Mouse (Mus musculus): ENCODE data around the gene Mfsd2b. TPM values are rescaled to one million over a fixed set of nuclear protein-coding genes. Genes with fewer than 3 reads are reported as not detected.
"Not testable (repeated sequence)": the region's sequence is repeated elsewhere in the genome, so short reads cannot be mapped to it uniquely, and the experiment has no call there.

The Mfsd2b gene
- 3.5 and 4.5 TPM in 2 replicates for polyA plus RNA-seq (2016; fragmentation: Nextera tagmentation; extraction: Ambion mirVana)

GRCm38 (mm10) chr12:4874161-4874927 lies at the start of gene Mfsd2b:
Mfsd2b (minus strand) TSS chr12:4874359.
- 8% methylated on average over 24 of the region's 24 CpGs for WGBS

GRCm38 (mm10) chr12:4917805-4918591 lies 43.8 kb upstream of the Mfsd2b start:
- Histone ChIP-seq H3K36me3 (no peaks in the 10 kb centered on the region), H3K4me2 (replicated peaks) (peak overlapping the region; percentile 70), H3K4me1 (peaks cover 7% of the 10 kb centered on the region), H3K4me3 (peak overlapping the region; percentile 93), H3K27ac (peak overlapping the region; percentile 97), H3K9me3 (no peaks in the 10 kb centered on the region), H3K27me3 (replicated peaks) (no peaks in the 10 kb centered on the region), H3K9ac (peak overlapping the region; percentile 99)
- no peak; the same call in 1 of the 2 replicates for ATAC-seq (ENCODE audit: low FRiP score, low read depth)
- WGBS: under 1% methylated on average over 48 of the region's 48 CpGs

More at GRCm38 (mm10) chr12:4874161-4874927, at the start of gene Mfsd2b:
- Histone ChIP-seq H3K27ac (no peak within 1 kb of the TSS), H3K9me3 (no peaks in the 10 kb centered on the region), H3K9ac (peak within 1 kb of the TSS; percentile 51; the same call in 1 of the 2 replicates), H3K27me3 (replicated peaks) (peaks cover 10% of the 10 kb centered on the region), H3K4me2 (replicated peaks) (peak within 1 kb of the TSS; percentile 78), H3K4me1 (peaks cover 7% of the 10 kb centered on the region), H3K36me3 (peaks cover 8% of the 10 kb centered on the region), H3K4me3 (peak within 1 kb of the TSS; percentile 35)
- ATAC-seq (ENCODE audit: low FRiP score, low read depth): peak; percentile 78

- Histone ChIP-seq H3K4me1 (peaks cover 7% of the 10 kb centered on the region), H3K9me3 (no peaks in the 10 kb centered on the region), H3K9ac (peak within 1 kb of the TSS; percentile 99), H3K4me3 (peak within 1 kb of the TSS; percentile 93), H3K4me2 (replicated peaks) (peak within 1 kb of the TSS; percentile 70), H3K36me3 (no peaks in the 10 kb centered on the region), H3K27me3 (replicated peaks) (no peaks in the 10 kb centered on the region), H3K27ac (peak within 1 kb of the TSS; percentile 97)
- peak; percentile 99 for ATAC-seq (ENCODE audit: low FRiP score, low read depth)
- WGBS: under 1% methylated on average over 75 of the region's 89 CpGs
Observed at GRCm38 (mm10) chr12:4916994-4917804, 43.0 kb upstream of the Mfsd2b start, which contains the start of gene Atad2b. Atad2b (plus strand) TSS chr12:4917353.

- no peak for ATAC-seq (ENCODE audit: low FRiP score, low read depth)
- Histone ChIP-seq H3K27me3 (replicated peaks) (no peaks in the 10 kb centered on the region), H3K36me3 (no peaks in the 10 kb centered on the region), H3K9ac (no peak overlapping the region), H3K4me3 (no peak overlapping the region), H3K4me2 (replicated peaks) (no peak overlapping the region), H3K9me3 (no peaks in the 10 kb centered on the region), H3K27ac (no peak overlapping the region), H3K4me1 (peaks cover 4% of the 10 kb centered on the region)
- 82% methylated on average over 3 of the region's 3 CpGs for WGBS
Observed at GRCm38 (mm10) chr12:4914944-4915343, 40.8 kb upstream of the Mfsd2b start.

- Histone ChIP-seq H3K4me1 (peaks cover 4% of the 10 kb centered on the region), H3K27me3 (replicated peaks) (no peaks in the 10 kb centered on the region), H3K9me3 (no peaks in the 10 kb centered on the region), H3K27ac (no peak overlapping the region), H3K9ac (no peak overlapping the region), H3K4me3 (no peak overlapping the region), H3K36me3 (no peaks in the 10 kb centered on the region), H3K4me2 (replicated peaks) (no peak overlapping the region)
- ATAC-seq (ENCODE audit: low FRiP score, low read depth): no peak
- 57% methylated on average over 3 of the region's 3 CpGs for WGBS
Observed at GRCm38 (mm10) chr12:4914441-4914840, 40.3 kb upstream of the Mfsd2b start.

GRCm38 (mm10) chr12:4911716-4912115 lies 37.6 kb upstream of the Mfsd2b start:
- H3K36me3 ChIP-seq: no peaks in the 10 kb centered on the region
- H3K4me1 ChIP-seq: no peaks in the 10 kb centered on the region
- ATAC-seq (ENCODE audit: low FRiP score, low read depth): no peak
- H3K9ac ChIP-seq: no peak overlapping the region
- no peak overlapping the region for H3K4me3 ChIP-seq
- H3K27ac ChIP-seq: no peak overlapping the region
- H3K9me3 ChIP-seq: no peaks in the 10 kb centered on the region
- no peak overlapping the region for H3K4me2 ChIP-seq (replicated peaks)
- no peaks in the 10 kb centered on the region for H3K27me3 ChIP-seq (replicated peaks)
- WGBS: 88% methylated on average over 4 of the region's 4 CpGs

- H3K9ac ChIP-seq; H3K27ac ChIP-seq; H3K4me2 ChIP-seq (replicated peaks); H3K4me1 ChIP-seq; H3K27me3 ChIP-seq (replicated peaks); H3K4me3 ChIP-seq; H3K36me3 ChIP-seq; ATAC-seq (ENCODE audit: low FRiP score, low read depth); H3K9me3 ChIP-seq: not testable (repeated sequence)
- WGBS: 89% methylated on average over 1 of the region's 1 CpGs
Observed at GRCm38 (mm10) chr12:4910496-4910895, 36.3 kb upstream of the Mfsd2b start.

GRCm38 (mm10) chr12:4908391-4908790 lies 34.2 kb upstream of the Mfsd2b start:
- H3K4me2 ChIP-seq (replicated peaks): no peak overlapping the region
- ATAC-seq (ENCODE audit: low FRiP score, low read depth): no peak

GRCm38 (mm10) chr12:4906951-4907906 lies 33.1 kb upstream of the Mfsd2b start, which contains the start of gene Ubxn2a:
Ubxn2a (minus strand) TSS chr12:4907705.
- Histone ChIP-seq H3K27me3 (replicated peaks) (no peaks in the 10 kb centered on the region), H3K27ac (peak within 1 kb of the TSS; percentile 79), H3K9me3 (no peaks in the 10 kb centered on the region), H3K4me3 (peak within 1 kb of the TSS; percentile 79), H3K9ac (peak within 1 kb of the TSS; percentile 84), H3K36me3 (no peaks in the 10 kb centered on the region), H3K4me1 (no peaks in the 10 kb centered on the region), H3K4me2 (replicated peaks) (peak within 1 kb of the TSS; percentile 76)
- WGBS: under 1% methylated on average over 124 of the region's 125 CpGs
- ATAC-seq (ENCODE audit: low FRiP score, low read depth): peak; percentile 92

More at GRCm38 (mm10) chr12:4908391-4908790, 34.2 kb upstream of the Mfsd2b start:
- WGBS: 89% methylated on average over 7 of the region's 7 CpGs
- H3K27ac ChIP-seq: no peak overlapping the region
- no peak overlapping the region for H3K4me3 ChIP-seq
- no peak overlapping the region for H3K9ac ChIP-seq
- H3K36me3 ChIP-seq: no peaks in the 10 kb centered on the region
- H3K4me1 ChIP-seq: no peaks in the 10 kb centered on the region
- H3K27me3 ChIP-seq (replicated peaks): no peaks in the 10 kb centered on the region
- H3K9me3 ChIP-seq: no peaks in the 10 kb centered on the region

GRCm38 (mm10) chr12:4906476-4906875 lies 32.3 kb upstream of the Mfsd2b start:
- WGBS: 64% methylated on average over 7 of the region's 7 CpGs
- ATAC-seq (ENCODE audit: low FRiP score, low read depth): no peak
- no peaks in the 10 kb centered on the region for H3K4me1 ChIP-seq
- H3K27me3 ChIP-seq (replicated peaks): no peaks in the 10 kb centered on the region
- peak overlapping the region; percentile 76 for H3K4me2 ChIP-seq (replicated peaks)
- H3K4me3 ChIP-seq: peak overlapping the region; percentile 79
- H3K9me3 ChIP-seq: no peaks in the 10 kb centered on the region
- H3K27ac ChIP-seq: no peak overlapping the region
- peak overlapping the region; percentile 84; the same call in 1 of the 2 replicates for H3K9ac ChIP-seq
- H3K36me3 ChIP-seq: no peaks in the 10 kb centered on the region

- 82% methylated on average over 7 of the region's 7 CpGs for WGBS
- no peak overlapping the region for H3K4me3 ChIP-seq
Observed at GRCm38 (mm10) chr12:4905946-4906345, 31.8 kb upstream of the Mfsd2b start.

More at GRCm38 (mm10) chr12:4905946-4906345, 31.8 kb upstream of the Mfsd2b start:
- ATAC-seq (ENCODE audit: low FRiP score, low read depth): no peak
- no peak overlapping the region for H3K27ac ChIP-seq
- 0 out of 2 replicates have a peak, but pooled peaks cover 2% of the 10 kb centered on the region for H3K36me3 ChIP-seq
- H3K9me3 ChIP-seq: no peaks in the 10 kb centered on the region
- H3K9ac ChIP-seq: no peak overlapping the region
- H3K4me2 ChIP-seq (replicated peaks): no peak overlapping the region; the same call in 1 of the 2 replicates
- no peaks in the 10 kb centered on the region for H3K27me3 ChIP-seq (replicated peaks)
- H3K4me1 ChIP-seq: no peaks in the 10 kb centered on the region
